Mouse (Mus musculus) stomach, embryonic 14.5 days (tissue): ENCODE data around the gene Sgcd. TPM values are rescaled to one million over a fixed set of nuclear protein-coding genes. Genes with fewer than 3 reads are reported as not detected.

Experiments used
- ATAC-seq: fragments of 200-750 bp; cut with Nextera tagmentation; 2 replicates; pipeline ENCODE4 v1.8.0; 2017; ENCODE audit warnings: low read depth, moderate TSS enrichment; ENCODE audit not compliant: insufficient number of reproducible peaks, insufficient read depth, low FRiP score
- H3K27ac ChIP-seq: fragments of 300-500 bp; sonication (generic); 2 replicates; pipeline ENCODE4 v1.5.1; 2014; ENCODE audit warnings: mild to moderate bottlenecking, low read length, moderate library complexity, mixed read lengths
- H3K27me3 ChIP-seq: fragments of 300-500 bp; sonication (generic); 2 replicates; pipeline ENCODE4 v1.6.1; 2014; ENCODE audit warnings: low read length, control low read depth, mixed read lengths; ENCODE audit not compliant: control insufficient read depth, insufficient read depth
- H3K36me3 ChIP-seq: fragments of 300-500 bp; sonication (generic); 2 replicates; pipeline ENCODE4 v1.6.1; 2014; ENCODE audit warnings: mild to moderate bottlenecking, control low read depth, low read length, moderate library complexity, mixed read lengths; ENCODE audit not compliant: control insufficient read depth, insufficient read depth
- H3K4me1 ChIP-seq: fragments of 300-500 bp; sonication (generic); 2 replicates; pipeline ENCODE4 v1.6.1; 2014; ENCODE audit warnings: low read length, control low read depth, mixed read lengths; ENCODE audit not compliant: control insufficient read depth, insufficient read depth
- H3K4me2 ChIP-seq: fragments of 300-500 bp; sonication (generic); replicated peaks from 2 replicates; pipeline ENCODE4 v1.6.1; 2014; ENCODE audit warnings: low read depth, low read length, control low read depth
- H3K4me3 ChIP-seq: fragments of 300-500 bp; sonication (generic); 2 replicates; pipeline ENCODE4 v1.5.1; 2014; ENCODE audit warnings: low read depth, low read length, control low read depth
- H3K9ac ChIP-seq: fragments of 300-500 bp; sonication (generic); replicated peaks from 2 replicates; pipeline ENCODE4 v1.6.1; 2014; ENCODE audit warnings: low read depth, mild to moderate bottlenecking, control low read depth, low read length, moderate library complexity, mixed read lengths
- H3K9me3 ChIP-seq: fragments of 300-500 bp; sonication (generic); 2 replicates; pipeline ENCODE4 v1.6.1; 2016; ENCODE audit warnings: low read depth, low read length, control low read depth; ENCODE audit not compliant: control insufficient read depth
- WGBS: fragments of 180-500 bp; shearing (Covaris S2); extraction: QIAGEN DNeasy Blood & Tissue Kit; methylation state at CpG from one replicate; pipeline ENCODE4 v1.1.7; 2014; 5-methylcytosine and 5-hydroxymethylcytosine counted together
- polyA plus RNA-seq: library from polyadenylated mRNA; unstranded; fragments of >200 nt; fragmentation: Nextera tagmentation; extraction: Ambion mirVana; gene quantifications from 2 replicates; pipeline ENCODE4 v1.2.1, GENCODE M21; 2014

Gene Sgcd
- polyA plus RNA-seq, 1 experiment from 2014 or later = 8.9 TPM

GRCm38 (mm10) chr11:47224148-47224547, 764.6 kb downstream of the Sgcd start:
- H3K9ac ChIP-seq = no peak overlapping the region
- WGBS = 79% methylated on average over 2 of the region's 2 CpGs
- no peak overlapping the region for H3K27ac ChIP-seq
- H3K36me3 ChIP-seq = no peaks in the 10 kb centered on the region
- no peaks in the 10 kb centered on the region for H3K27me3 ChIP-seq
- no peak overlapping the region for H3K4me2 ChIP-seq
- no peak for ATAC-seq
- H3K9me3 ChIP-seq = no peaks in the 10 kb centered on the region
- H3K4me1 ChIP-seq = no peaks in the 10 kb centered on the region
- no peak overlapping the region for H3K4me3 ChIP-seq

- Histone ChIP-seq H3K4me1 (no peaks in the 10 kb centered on the region), H3K36me3 (no peaks in the 10 kb centered on the region), H3K9me3 (no peaks in the 10 kb centered on the region), H3K4me2 (no peak overlapping the region), H3K27ac (no peak overlapping the region), H3K27me3 (no peaks in the 10 kb centered on the region), H3K9ac (no peak overlapping the region), H3K4me3 (no peak overlapping the region)
- WGBS = 81% methylated on average over 8 of the region's 8 CpGs
- ATAC-seq = no peak
Observed at GRCm38 (mm10) chr11:47211531-47211930, 777.2 kb downstream of the Sgcd start.

DNA sequence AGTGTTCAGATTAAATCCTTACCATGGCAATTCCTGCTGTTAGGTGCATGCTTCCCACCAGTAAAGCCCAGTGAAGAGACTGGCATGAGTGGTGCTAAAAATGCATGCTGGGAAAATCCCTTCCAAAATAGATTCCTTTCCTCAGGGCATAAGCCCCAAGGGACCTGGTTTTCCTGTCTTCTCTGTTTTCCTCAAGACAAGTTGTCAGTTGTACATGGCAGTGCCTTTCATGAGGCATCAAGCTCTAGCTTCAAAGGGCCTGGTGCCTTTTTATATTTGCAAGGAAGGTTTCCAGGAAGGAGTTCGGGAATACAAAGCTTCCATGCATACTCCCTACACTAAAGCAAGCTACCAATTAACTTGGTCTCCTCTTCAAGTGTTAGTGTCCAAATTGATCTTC, 782.3 kb downstream of the Sgcd start:
- ATAC-seq = no peak
- WGBS = 84% methylated on average over 1 of the region's 1 CpGs
- H3K36me3 ChIP-seq = no peaks in the 10 kb centered on the region
- no peak overlapping the region for H3K9ac ChIP-seq
- H3K27me3 ChIP-seq = no peaks in the 10 kb centered on the region
- H3K27ac ChIP-seq = no peak overlapping the region
- H3K4me3 ChIP-seq = no peak overlapping the region
- no peaks in the 10 kb centered on the region for H3K9me3 ChIP-seq
- no peaks in the 10 kb centered on the region for H3K4me1 ChIP-seq
- H3K4me2 ChIP-seq = no peak overlapping the region

- no peak for ATAC-seq
- Histone ChIP-seq H3K4me2 (no peak overlapping the region), H3K9ac (no peak overlapping the region), H3K4me1 (no peaks in the 10 kb centered on the region), H3K36me3 (no peaks in the 10 kb centered on the region), H3K27me3 (no peaks in the 10 kb centered on the region), H3K27ac (no peak overlapping the region), H3K9me3 (no peaks in the 10 kb centered on the region), H3K4me3 (no peak overlapping the region)
- 85% methylated on average over 7 of the region's 7 CpGs for WGBS
Observed at GRCm38 (mm10) chr11:47199106-47199505, 789.7 kb downstream of the Sgcd start.

DNA sequence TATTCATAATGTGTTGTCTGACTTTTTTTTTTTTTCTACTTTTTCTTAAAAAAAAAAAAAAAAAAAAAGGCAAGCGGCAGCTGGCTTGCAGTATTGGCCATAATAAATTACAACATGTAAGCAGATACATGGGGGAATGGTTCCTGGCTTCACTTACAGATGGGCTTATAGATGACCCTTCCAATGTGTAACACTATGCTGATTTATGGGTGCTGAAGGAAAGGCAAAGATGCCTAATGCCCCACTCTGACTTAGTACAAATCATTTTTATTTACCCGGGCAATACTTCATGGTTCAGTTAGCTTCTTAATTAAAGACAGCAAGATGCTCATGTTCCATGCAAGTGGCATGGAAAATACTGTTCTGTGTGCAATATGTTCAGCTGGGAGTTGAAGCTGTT, 800.2 kb downstream of the Sgcd start:
- no peak overlapping the region for H3K9ac ChIP-seq
- no peaks in the 10 kb centered on the region for H3K4me1 ChIP-seq
- H3K27me3 ChIP-seq = no peaks in the 10 kb centered on the region
- H3K36me3 ChIP-seq = no peaks in the 10 kb centered on the region
- no peak overlapping the region for H3K4me2 ChIP-seq
- WGBS = 47% methylated on average over 2 of the region's 2 CpGs
- no peaks in the 10 kb centered on the region for H3K9me3 ChIP-seq
- H3K4me3 ChIP-seq = no peak overlapping the region
- H3K27ac ChIP-seq = no peak overlapping the region
- no peak for ATAC-seq

DNA sequence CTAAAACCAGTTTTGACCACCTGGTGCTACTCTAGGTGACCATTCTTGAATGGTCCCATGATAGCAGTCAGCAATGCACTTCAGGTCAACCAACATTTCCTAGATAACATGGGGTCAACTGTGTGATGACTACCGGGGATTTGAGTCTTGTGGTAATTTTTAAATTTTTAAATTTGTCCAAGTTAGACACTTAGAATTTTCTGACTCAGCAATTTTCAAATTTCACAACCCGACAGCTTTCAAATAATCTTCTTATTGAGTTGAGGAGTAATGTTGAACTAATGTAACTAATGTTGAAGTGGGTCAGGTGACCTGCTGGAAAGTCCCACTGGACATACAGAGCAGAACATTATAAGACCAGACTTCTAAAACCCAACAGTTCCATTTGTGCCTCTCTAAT, 813.8 kb downstream of the Sgcd start:
- Histone ChIP-seq H3K9me3 (no peaks in the 10 kb centered on the region), H3K4me3 (no peak overlapping the region), H3K27me3 (no peaks in the 10 kb centered on the region), H3K4me2 (no peak overlapping the region), H3K4me1 (no peaks in the 10 kb centered on the region), H3K36me3 (no peaks in the 10 kb centered on the region), H3K9ac (no peak overlapping the region), H3K27ac (no peak overlapping the region)
- no peak for ATAC-seq
- 86% methylated on average over 2 of the region's 2 CpGs for WGBS

DNA sequence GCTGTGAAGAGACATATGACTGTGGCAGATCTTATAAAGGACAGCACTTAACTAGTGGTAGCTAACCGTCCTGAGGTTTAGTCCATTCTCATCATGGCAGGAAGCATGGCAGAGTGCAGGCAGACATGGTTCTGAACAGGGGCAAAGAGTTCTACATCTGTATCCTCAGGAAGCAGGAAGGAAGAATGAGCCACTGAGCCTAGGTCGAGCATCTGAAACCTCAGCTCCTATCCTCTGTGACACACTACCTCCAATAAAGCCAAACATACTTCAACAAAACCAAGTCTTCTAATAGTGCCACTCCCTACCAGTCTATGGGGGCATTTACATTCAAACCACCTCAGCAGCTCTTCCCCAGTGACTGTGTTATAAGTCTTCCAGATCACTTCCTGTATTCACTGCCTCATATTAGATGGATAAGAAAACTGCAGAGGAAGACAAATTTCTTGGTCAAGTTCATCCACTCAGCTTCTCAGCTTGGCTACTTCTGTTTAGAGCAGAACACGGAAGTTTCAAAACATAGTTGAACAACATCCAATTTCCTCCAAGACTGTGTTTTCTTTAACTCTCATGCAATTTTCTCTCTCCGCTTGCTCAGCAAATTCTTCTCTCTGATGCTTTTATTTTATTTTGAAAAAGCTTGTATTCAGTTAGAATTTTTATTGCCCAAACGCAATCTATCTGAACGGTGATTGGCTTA, 817.7 kb downstream of the Sgcd start:
- WGBS = 75% methylated on average over 6 of the region's 6 CpGs
- Histone ChIP-seq H3K27ac (no peak overlapping the region), H3K27me3 (no peaks in the 10 kb centered on the region), H3K9me3 (no peaks in the 10 kb centered on the region), H3K4me3 (no peak overlapping the region), H3K4me1 (no peaks in the 10 kb centered on the region), H3K36me3 (no peaks in the 10 kb centered on the region), H3K4me2 (no peak overlapping the region), H3K9ac (no peak overlapping the region)
- ATAC-seq = no peak

DNA sequence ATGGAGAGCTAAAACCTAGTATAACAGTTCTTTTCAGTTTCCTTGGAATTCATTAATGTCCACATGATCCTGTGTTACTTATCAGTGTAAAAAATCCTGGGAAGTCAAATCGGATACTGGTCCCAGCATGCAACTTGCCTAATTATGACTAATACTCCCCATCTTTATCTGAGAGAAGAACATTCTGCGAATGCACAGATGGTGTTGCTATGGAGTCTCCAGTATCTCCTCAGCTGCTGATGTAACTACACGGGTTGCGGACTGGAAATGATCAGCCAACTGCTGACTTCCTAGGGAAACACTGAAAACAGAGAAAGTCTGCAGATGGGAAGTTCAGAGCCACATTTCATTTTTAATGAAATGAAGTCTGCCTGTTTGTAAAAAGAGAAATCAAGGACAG, 821.4 kb downstream of the Sgcd start:
- Histone ChIP-seq H3K4me3 (no peak overlapping the region), H3K4me1 (no peaks in the 10 kb centered on the region), H3K27me3 (no peaks in the 10 kb centered on the region), H3K36me3 (no peaks in the 10 kb centered on the region), H3K9ac (no peak overlapping the region), H3K9me3 (no peaks in the 10 kb centered on the region), H3K4me2 (no peak overlapping the region), H3K27ac (no peak overlapping the region)
- 83% methylated on average over 4 of the region's 4 CpGs for WGBS
- ATAC-seq = no peak

- Histone ChIP-seq H3K9ac (no peak overlapping the region), H3K36me3 (no peaks in the 10 kb centered on the region), H3K4me1 (no peaks in the 10 kb centered on the region), H3K27ac (no peak overlapping the region), H3K27me3 (no peaks in the 10 kb centered on the region), H3K9me3 (no peaks in the 10 kb centered on the region), H3K4me2 (no peak overlapping the region), H3K4me3 (no peak overlapping the region)
- no peak for ATAC-seq
- WGBS = 92% methylated on average over 1 of the region's 1 CpGs
Observed at GRCm38 (mm10) chr11:47158089-47158488, 830.7 kb downstream of the Sgcd start.
